Mouse (Mus musculus): ENCODE results near the gene Arhgap42. TPM values are rescaled to one million over a fixed set of nuclear protein-coding genes. Genes with fewer than 3 reads are reported as not detected.

Arhgap42 gene
- polyA plus RNA-seq (2016; fragmentation: Nextera tagmentation; extraction: Ambion mirVana), result 23.8 and 24.8 TPM in 2 replicates

DNA sequence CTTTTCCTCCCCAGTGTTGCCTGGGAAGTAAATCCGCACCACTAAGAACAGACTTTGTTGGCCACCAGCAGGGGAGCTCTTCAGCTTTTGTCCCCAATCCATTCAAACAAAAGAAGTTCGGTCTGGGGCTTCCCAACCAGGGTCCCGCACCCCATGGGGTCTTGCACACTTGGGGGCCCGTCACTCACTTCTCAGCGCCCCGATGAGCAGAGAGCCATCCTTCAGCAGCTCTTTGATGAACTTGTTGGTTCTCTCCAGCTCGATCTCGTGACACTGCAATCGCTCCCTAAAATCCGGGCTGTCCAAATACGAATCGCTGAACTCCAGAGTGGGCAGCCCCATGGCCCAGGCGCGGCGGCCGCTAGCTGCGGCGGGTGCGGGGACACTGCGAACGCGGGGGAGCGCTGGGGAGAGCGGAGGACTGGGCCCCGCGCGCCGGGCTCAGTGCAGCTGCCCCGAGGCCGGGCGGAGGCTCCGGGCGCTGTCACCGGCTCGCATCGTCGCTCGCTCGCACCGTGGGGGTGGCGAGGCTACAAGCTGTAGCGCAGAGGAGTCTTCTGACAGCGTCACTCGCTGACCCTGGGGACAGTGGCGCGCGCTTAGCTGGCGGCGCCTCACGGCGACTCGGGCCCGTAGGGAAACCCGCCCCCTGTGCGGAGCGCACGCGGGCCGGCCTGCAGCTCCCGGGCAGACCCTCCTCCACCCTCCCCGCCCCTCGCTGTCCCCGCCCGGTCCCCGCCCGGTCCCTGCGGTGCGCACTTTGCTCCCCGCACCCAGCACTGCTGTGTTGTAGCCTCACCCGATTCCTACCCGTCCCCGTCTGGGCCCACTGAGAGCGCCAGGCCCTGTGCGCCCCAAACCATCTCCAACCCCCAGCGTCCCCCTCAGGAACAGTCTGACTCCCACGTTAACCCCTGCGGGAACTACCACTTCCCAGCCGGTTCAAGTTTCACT, at the start of gene Arhgap42:
Gene Arhgap42 (minus strand): TSS at position 664 of the 954 bp plus-strand sequence.
- H3K36me3 ChIP-seq, result no peaks in the 10 kb centered on the region
- DNase-seq (ENCODE audit: low spot score), result peak; percentile 79
- H3K4me1 ChIP-seq, result peaks cover 22% of the 10 kb centered on the region
- peak within 1 kb of the TSS; percentile 98 for H3K27ac ChIP-seq (replicated peaks)
- H3K27me3 ChIP-seq (ENCODE audit: low read depth, poor library complexity, severe bottlenecking), result peaks cover 7% of the 10 kb centered on the region; the same call in 1 of the 2 replicates
- peak within 1 kb of the TSS; percentile 83 for H3K4me3 ChIP-seq
- no peaks in the 10 kb centered on the region for H3K9me3 ChIP-seq (replicated peaks)
- WGBS, result under 1% methylated on average over 55 of the region's 78 CpGs

DNA sequence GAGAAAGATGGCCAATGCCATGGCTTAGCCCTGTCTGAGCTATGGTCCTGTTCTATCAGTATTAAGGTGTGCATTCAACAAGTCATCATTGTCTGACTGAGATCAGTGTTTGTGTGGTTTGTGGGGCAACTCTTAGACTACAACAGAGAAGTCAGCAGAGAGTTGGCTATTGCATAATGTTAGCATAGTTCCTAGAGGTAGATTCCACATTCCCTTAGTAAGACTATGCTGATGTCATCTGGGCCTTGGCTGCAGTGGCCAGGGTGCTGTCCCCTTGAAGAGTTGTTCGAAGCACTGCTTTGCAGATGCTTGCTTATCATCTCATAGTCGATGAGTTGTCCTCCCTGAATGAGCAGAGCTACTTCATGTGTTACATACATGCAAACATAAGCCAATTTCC, 49.2 kb upstream of the Arhgap42 start:
- H3K27me3 ChIP-seq (ENCODE audit: low read depth, poor library complexity, severe bottlenecking), result no peaks in the 10 kb centered on the region
- no peak overlapping the region for H3K27ac ChIP-seq (replicated peaks)
- H3K4me1 ChIP-seq, result 0 out of 2 replicates have a peak, but pooled peaks cover 2% of the 10 kb centered on the region
- 93% methylated on average over 2 of the region's 2 CpGs for WGBS
- no peaks in the 10 kb centered on the region for H3K9me3 ChIP-seq (replicated peaks)
- H3K36me3 ChIP-seq, result no peaks in the 10 kb centered on the region
- H3K4me3 ChIP-seq, result no peak overlapping the region
- no peak for DNase-seq (ENCODE audit: low spot score)

DNA sequence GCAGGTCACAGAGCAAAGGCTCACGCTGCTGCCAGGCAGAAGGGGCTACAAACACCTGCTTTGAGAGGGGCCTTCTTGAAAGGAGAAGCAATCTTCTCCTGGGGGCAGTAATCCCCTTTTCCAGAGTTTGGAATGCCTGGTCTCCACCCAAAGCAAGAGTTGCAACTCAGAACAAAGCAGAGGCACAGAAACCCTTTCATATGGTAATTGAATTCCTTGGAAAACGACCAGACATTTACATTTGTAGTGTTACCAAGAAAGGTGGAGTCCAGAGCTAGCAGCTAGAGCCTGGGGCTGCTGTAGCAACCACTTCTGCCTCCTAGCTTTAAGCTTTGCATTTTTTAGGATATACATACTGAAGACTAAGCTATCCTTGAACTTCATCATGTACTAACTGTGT, 30.4 kb upstream of the Arhgap42 start:
- 6% methylated on average over 2 of the region's 2 CpGs for WGBS
- Histone ChIP-seq H3K36me3 (no peaks in the 10 kb centered on the region), H3K27ac (replicated peaks) (peak overlapping the region; percentile 73), H3K9me3 (replicated peaks) (no peaks in the 10 kb centered on the region), H3K4me1 (peaks cover 19% of the 10 kb centered on the region), H3K4me3 (no peak overlapping the region), H3K27me3 (ENCODE audit: low read depth, poor library complexity, severe bottlenecking) (no peaks in the 10 kb centered on the region)
- peak; percentile 24 for DNase-seq (ENCODE audit: low spot score)

DNA sequence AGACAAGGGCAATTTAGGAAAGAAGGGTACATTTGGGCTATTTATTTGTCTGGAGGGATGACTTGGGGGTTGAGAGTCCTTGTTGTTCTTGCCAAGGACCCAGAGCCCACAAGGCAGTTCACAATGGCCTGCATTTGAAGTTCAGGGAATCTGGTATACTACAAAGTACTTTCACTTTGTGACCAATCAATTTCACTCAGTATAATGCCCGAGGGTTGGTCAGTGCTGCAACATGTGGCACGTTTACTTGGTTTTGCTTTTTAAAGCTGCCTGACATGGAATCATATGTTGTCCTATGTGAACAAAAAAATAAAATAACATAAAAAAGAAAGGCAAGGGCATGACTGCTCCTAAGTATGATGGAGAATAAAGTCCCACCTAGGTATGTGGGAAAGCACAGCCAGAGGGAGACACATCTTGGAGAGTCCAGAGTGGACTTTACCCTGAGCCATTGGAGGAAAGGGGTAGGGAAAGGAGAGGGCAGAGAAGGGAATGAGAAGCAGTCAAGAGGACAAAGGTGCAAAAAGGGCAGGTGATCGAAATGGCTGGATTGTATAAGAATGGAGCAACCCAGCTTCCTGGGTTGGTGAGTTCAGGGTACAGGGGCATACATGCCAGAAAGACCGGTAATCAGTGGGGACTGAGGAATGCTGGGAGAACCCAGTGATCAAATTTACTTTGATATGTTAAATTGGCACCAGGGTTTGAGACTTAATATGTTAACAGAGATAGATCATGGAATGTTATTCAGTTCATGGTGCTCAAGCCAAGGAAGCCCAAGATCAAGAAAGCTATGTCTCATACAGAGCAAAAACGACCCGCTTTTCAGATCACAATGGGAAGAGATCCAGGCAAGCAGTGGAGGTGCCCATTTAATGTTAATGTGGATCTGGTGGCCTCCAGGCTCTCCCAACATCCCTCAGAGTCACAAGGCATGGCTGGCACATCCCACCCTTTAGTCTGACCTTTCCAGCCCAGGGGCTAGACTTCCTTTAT, 29.0 kb upstream of the Arhgap42 start:
- no peaks in the 10 kb centered on the region for H3K9me3 ChIP-seq (replicated peaks)
- H3K4me3 ChIP-seq, result no peak overlapping the region
- DNase-seq (ENCODE audit: low spot score), result no peak
- peak overlapping the region; percentile 73 for H3K27ac ChIP-seq (replicated peaks)
- WGBS, result 79% methylated on average over 6 of the region's 6 CpGs
- no peaks in the 10 kb centered on the region for H3K27me3 ChIP-seq (ENCODE audit: low read depth, poor library complexity, severe bottlenecking)
- no peaks in the 10 kb centered on the region for H3K36me3 ChIP-seq
- H3K4me1 ChIP-seq, result peaks cover 19% of the 10 kb centered on the region

DNA sequence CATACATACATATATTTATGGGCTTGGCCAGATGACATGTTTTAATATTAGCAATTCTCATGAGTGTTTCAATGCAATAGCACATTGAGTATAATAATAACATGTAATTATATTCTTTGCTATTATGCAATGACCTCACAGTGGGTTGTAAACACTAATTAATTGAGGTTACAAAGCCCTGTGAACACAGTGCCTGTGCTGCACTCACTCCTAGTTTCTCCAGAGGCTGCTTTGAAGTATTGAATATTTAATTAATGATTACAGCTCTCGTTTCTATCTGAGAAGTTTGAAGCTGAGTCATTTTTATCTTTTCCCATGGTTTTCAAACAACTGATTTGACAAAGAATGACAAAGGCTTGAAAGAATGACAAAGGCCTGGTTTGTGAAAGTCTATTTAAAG, 24.6 kb upstream of the Arhgap42 start:
- DNase-seq (ENCODE audit: low spot score), result no peak
- Histone ChIP-seq H3K36me3 (no peaks in the 10 kb centered on the region), H3K4me3 (no peak overlapping the region), H3K27me3 (ENCODE audit: low read depth, poor library complexity, severe bottlenecking) (no peaks in the 10 kb centered on the region), H3K4me1 (peaks cover 12% of the 10 kb centered on the region), H3K27ac (replicated peaks) (no peak overlapping the region), H3K9me3 (replicated peaks) (no peaks in the 10 kb centered on the region)
- 60% methylated on average over 1 of the region's 1 CpGs for WGBS

- DNase-seq (ENCODE audit: low spot score), result no peak
- Histone ChIP-seq H3K27ac (replicated peaks) (no peak overlapping the region), H3K9me3 (replicated peaks) (no peaks in the 10 kb centered on the region), H3K4me1 (peaks cover 6% of the 10 kb centered on the region), H3K27me3 (ENCODE audit: low read depth, poor library complexity, severe bottlenecking) (no peaks in the 10 kb centered on the region), H3K36me3 (no peaks in the 10 kb centered on the region), H3K4me3 (no peak overlapping the region)
- WGBS, result 85% methylated on average over 2 of the region's 2 CpGs
These were observed 23.6 kb upstream of the Arhgap42 start for GRCm38 (mm10) chr9:9262479-9262878.

DNA sequence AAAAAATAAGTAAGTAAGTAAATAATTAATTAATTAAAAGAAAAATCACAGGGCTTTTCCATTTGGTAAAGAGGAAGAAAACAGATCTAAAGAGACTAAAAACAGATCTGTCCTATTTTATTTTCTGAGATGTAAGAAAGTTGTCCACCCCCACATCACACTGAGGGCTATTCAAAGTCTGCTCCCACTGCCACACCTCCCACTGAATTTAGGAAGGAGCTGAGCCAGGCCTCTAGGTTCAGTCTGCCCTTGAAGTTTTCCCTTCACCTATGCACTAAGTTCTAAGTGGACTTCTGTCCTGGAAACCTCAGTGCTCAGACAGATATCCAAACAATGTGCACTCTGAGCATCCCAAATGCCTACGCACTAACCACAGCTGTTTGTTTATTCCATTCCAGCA, 15.9 kb upstream of the Arhgap42 start:
- Histone ChIP-seq H3K9me3 (replicated peaks) (no peaks in the 10 kb centered on the region), H3K4me3 (no peak overlapping the region), H3K4me1 (no peaks in the 10 kb centered on the region), H3K36me3 (no peaks in the 10 kb centered on the region), H3K27me3 (ENCODE audit: low read depth, poor library complexity, severe bottlenecking) (no peaks in the 10 kb centered on the region), H3K27ac (replicated peaks) (no peak overlapping the region)
- DNase-seq (ENCODE audit: low spot score), result no peak
- WGBS, result 93% methylated on average over 1 of the region's 1 CpGs

GRCm38 (mm10) chr9:9248529-9248928, 9.6 kb upstream of the Arhgap42 start:
- peaks cover 13% of the 10 kb centered on the region for H3K4me1 ChIP-seq
- H3K27ac ChIP-seq (replicated peaks), result no peak overlapping the region
- no peak for DNase-seq (ENCODE audit: low spot score)
- WGBS, result 46% methylated on average over 2 of the region's 2 CpGs
- no peaks in the 10 kb centered on the region for H3K27me3 ChIP-seq (ENCODE audit: low read depth, poor library complexity, severe bottlenecking)
- H3K9me3 ChIP-seq (replicated peaks), result no peaks in the 10 kb centered on the region
- no peaks in the 10 kb centered on the region for H3K36me3 ChIP-seq
- H3K4me3 ChIP-seq, result no peak overlapping the region

GRCm38 (mm10) chr9:9245994-9246393, 7.1 kb upstream of the Arhgap42 start:
- H3K27ac ChIP-seq (replicated peaks), result no peak overlapping the region
- H3K9me3 ChIP-seq (replicated peaks), result no peaks in the 10 kb centered on the region
- no peak for DNase-seq (ENCODE audit: low spot score)
- H3K27me3 ChIP-seq (ENCODE audit: low read depth, poor library complexity, severe bottlenecking), result peaks cover 2% of the 10 kb centered on the region; the same call in 1 of the 2 replicates
- no peak overlapping the region for H3K4me3 ChIP-seq
- peaks cover 13% of the 10 kb centered on the region for H3K4me1 ChIP-seq
- H3K36me3 ChIP-seq, result no peaks in the 10 kb centered on the region

- Histone ChIP-seq H3K9me3 (replicated peaks) (no peaks in the 10 kb centered on the region), H3K4me3 (no peak overlapping the region), H3K27me3 (ENCODE audit: low read depth, poor library complexity, severe bottlenecking) (peaks cover 7% of the 10 kb centered on the region; the same call in 1 of the 2 replicates), H3K36me3 (no peaks in the 10 kb centered on the region), H3K4me1 (peaks cover 20% of the 10 kb centered on the region), H3K27ac (replicated peaks) (no peak overlapping the region)
- WGBS, result 71% methylated on average over 4 of the region's 4 CpGs
- DNase-seq (ENCODE audit: low spot score), result no peak
These were observed 4.9 kb upstream of the Arhgap42 start for GRCm38 (mm10) chr9:9243834-9244233.

DNA sequence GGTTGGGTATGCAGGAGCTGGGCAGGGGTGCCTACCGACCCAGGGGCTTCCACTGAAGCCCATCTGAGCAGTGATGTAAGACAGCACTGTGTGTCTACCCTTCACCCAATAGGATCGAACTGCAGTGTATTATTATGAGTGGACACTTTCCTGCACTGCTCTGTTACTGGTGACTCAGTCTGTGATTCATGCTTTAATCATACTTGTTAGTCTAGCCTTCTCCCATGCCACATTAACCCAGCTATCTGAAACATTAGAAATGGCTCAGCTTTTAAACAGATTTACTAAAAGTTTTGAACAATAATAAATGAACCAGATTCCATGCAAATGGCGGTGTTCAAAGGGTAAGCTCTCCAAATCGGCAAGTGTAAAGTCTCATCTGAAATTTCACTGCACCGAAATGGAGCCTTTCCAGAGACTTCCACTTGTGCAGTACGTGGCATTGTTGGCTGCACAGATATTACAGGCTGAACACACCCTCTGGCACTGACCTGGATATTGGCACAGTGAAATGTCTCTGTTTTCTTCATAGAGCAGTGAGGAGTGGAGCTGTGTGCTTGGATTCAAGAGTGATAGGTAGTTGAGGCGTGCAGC, 2.4 kb upstream of the Arhgap42 start:
- Histone ChIP-seq H3K27ac (replicated peaks) (no peak overlapping the region), H3K4me1 (peaks cover 28% of the 10 kb centered on the region), H3K9me3 (replicated peaks) (no peaks in the 10 kb centered on the region), H3K27me3 (ENCODE audit: low read depth, poor library complexity, severe bottlenecking) (peaks cover 7% of the 10 kb centered on the region; the same call in 1 of the 2 replicates), H3K36me3 (no peaks in the 10 kb centered on the region), H3K4me3 (no peak overlapping the region)
- WGBS, result 87% methylated on average over 7 of the region's 7 CpGs
- no peak for DNase-seq (ENCODE audit: low spot score)

DNA sequence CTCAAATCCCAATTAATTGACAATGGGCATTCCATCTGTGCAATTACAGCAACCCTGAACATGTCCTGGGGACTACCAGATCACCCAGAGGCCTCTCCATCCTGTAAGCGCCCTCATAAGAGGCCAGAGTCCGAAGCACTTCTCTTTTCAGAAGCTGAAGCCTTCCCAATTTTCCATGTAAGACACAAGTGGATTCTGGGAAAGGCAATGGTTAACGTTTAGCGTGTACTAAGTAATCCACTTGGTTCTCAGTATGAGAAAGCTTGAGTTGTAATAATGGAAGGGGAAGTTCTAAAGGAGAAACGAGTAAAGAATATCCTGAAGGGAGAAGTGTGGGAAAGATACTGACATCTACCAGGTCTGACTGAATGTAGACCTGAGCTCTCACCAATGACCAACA, 1.4 kb downstream of the Arhgap42 start:
- DNase-seq (ENCODE audit: low spot score), result no peak
- WGBS, result 54% methylated on average over 5 of the region's 5 CpGs

More for the DNA sequence above, 1.4 kb downstream of the Arhgap42 start:
- Histone ChIP-seq H3K4me1 (peaks cover 22% of the 10 kb centered on the region), H3K36me3 (no peaks in the 10 kb centered on the region), H3K27ac (replicated peaks) (0 out of 2 replicates have a peak overlapping the region, but pooled peaks have one; percentile 46), H3K9me3 (replicated peaks) (no peaks in the 10 kb centered on the region), H3K27me3 (ENCODE audit: low read depth, poor library complexity, severe bottlenecking) (peaks cover 7% of the 10 kb centered on the region; the same call in 1 of the 2 replicates), H3K4me3 (peak overlapping the region; percentile 83)

Measured in midbrain, embryonic 10.5 days (tissue).